Mouse (Mus musculus): ENCODE measurements around the gene Gm20708.

Gm20708 gene

GRCm38 (mm10) chr11:117888168-117888852 is 78.8 kb downstream of the Gm20708 start:
- in situ Hi-C loops (cut with MboI, MseI): no loop called here

GRCm38 (mm10) chr11:117888853-117889822 is 79.7 kb downstream of the Gm20708 start:
- in situ Hi-C loops (cut with MboI, MseI): no loop called here
